Mouse (Mus musculus): ENCODE measurements at regions not wholly inside any gene's neighbourhood (a gene's known extent, or its start where the extent isn't known, plus 50 kb on each side); places are given as distances from the start of the nearest gene placed in this dataset.

DNA sequence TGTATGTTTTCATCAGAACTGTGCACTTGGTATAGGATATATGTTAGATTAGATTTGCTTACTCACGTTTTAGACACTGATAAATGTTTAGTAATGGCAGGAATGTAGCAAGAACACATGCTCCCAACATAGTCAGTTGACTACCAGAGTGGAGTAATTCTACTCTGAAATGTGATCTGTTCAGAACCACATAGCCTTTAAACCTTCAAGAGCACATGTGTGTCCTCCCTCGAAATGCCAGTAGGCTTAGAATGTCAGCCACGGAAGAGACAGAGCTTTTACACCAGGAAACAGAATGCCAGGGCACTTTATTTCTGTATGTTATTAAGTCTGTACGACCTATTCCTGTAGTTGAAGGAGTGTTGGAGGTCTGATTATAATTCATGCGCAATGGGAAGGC is 51.3 kb upstream of the Cd28 start:
- Histone ChIP-seq H3K4me2 (no peak overlapping the region), H3K4me3 (ENCODE audit: low read depth, low read length) (no peak overlapping the region), H3K27me3 (ENCODE audit: insufficient read depth, low read length) (no peaks in the 10 kb centered on the region), H3K9ac (no peak overlapping the region), H3K36me3 (ENCODE audit: insufficient read depth) (no peaks in the 10 kb centered on the region), H3K27ac (ENCODE audit: low read depth) (no peak overlapping the region), H3K9me3 (ENCODE audit: low read depth, low read length) (no peaks in the 10 kb centered on the region), H3K4me1 (ENCODE audit: insufficient read depth) (no peaks in the 10 kb centered on the region; the same call in 1 of the 2 replicates)
- 72% methylated on average over 5 of the region's 5 CpGs for WGBS
- ATAC-seq (ENCODE audit: insufficient read depth) (no peak), DNase-seq (no peak)
- no peak for TF ChIP-seq CTCF (IDR thresholded peaks at IDR 0.05; ENCODE audit: low read depth)

DNA sequence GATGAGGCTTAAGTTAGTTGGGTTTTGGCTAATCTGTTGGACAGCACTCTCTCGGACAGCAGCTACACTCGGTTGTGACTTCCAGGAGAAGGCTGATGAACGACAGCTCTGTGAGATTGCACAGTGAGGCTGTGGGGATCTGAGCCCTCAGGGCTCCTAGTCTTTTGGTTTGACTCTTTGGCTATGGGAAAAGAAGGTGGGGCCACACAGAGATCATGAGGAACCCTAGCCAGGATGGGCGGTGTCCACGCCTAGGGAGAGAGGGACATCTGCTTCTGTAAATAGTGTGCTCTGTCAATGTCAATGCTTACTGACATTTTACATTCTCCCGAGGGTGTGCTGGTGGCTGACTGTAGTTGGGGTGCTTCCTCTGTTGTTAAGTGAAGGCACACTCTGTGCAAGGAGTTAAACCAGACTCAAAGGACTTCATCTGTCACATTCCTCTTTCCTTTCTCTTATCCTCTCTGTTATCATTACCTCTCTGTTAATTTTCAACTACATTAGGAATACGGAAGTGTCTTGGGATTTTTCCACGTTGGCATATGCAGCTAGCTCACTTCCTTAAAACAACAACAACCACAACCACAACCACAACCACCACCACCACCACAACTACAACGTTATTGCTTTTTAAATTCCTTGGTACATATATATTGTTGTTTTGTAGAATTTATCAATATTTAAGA is 54.2 kb upstream of the Cd28 start:
- no peaks in the 10 kb centered on the region for H3K36me3 ChIP-seq (ENCODE audit: insufficient read depth)
- no peaks in the 10 kb centered on the region for H3K9me3 ChIP-seq (ENCODE audit: low read depth, low read length)
- no peaks in the 10 kb centered on the region for H3K27me3 ChIP-seq (ENCODE audit: insufficient read depth, low read length)
- H3K4me1 ChIP-seq (ENCODE audit: insufficient read depth), result no peaks in the 10 kb centered on the region; the same call in 1 of the 2 replicates
- no peak overlapping the region for H3K4me3 ChIP-seq (ENCODE audit: low read depth, low read length)
- ATAC-seq (ENCODE audit: insufficient read depth) (no peak), DNase-seq (no peak)
- no peak overlapping the region for H3K9ac ChIP-seq
- no peak for TF ChIP-seq CTCF (IDR thresholded peaks at IDR 0.05; ENCODE audit: low read depth)
- no peak overlapping the region for H3K4me2 ChIP-seq
- no peak overlapping the region for H3K27ac ChIP-seq (ENCODE audit: low read depth)
- WGBS, result 31% methylated on average over 9 of the region's 9 CpGs

DNA sequence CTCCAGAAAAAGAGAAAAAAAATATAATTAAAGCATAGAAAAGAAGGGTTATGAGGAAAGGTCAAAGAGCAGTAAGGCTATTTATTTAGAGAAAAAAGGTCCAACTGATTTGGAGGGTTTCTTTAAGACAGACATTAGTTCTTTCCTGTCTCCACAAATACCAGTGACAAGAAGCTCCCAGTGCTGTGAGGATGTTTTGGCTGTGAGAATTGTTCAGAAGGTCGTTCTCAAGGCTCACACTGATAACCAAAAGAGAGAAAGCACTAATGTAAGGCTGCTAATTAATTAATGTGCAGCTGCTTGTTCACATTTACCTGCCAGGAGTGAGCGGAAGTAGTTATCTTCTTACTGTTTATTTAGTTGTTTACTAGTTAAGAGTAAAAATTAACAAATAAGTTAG is 54.7 kb upstream of the Cd28 start:
- no peak for TF ChIP-seq CTCF (IDR thresholded peaks at IDR 0.05; ENCODE audit: low read depth)

DNA sequence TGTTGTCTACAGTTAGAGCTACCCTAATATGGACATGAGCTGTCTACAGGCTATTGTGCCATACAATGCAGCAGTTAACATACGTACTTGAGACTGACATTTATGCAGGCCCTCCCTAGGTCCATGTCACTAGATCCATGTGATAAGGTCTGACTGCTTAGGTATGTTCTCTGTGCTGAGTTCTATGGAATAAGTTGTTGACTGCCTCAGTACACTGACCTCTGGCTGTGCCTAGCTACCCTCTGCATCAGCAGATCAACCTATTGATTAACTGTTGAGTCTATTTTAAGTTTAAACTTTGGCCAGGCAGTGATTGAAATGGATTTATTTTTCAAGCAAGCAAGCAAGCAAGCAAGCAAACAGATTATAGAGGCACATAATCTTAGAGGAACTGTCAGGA is 57.0 kb upstream of the Cd28 start:
- Histone ChIP-seq H3K4me3 (ENCODE audit: low read depth, low read length) (no peak overlapping the region), H3K27me3 (ENCODE audit: insufficient read depth, low read length) (no peaks in the 10 kb centered on the region), H3K36me3 (ENCODE audit: insufficient read depth) (no peaks in the 10 kb centered on the region), H3K4me2 (no peak overlapping the region), H3K4me1 (ENCODE audit: insufficient read depth) (no peaks in the 10 kb centered on the region; the same call in 1 of the 2 replicates), H3K27ac (ENCODE audit: low read depth) (no peak overlapping the region), H3K9ac (no peak overlapping the region), H3K9me3 (ENCODE audit: low read depth, low read length) (no peaks in the 10 kb centered on the region)
- TF ChIP-seq CTCF (IDR thresholded peaks at IDR 0.05; ENCODE audit: low read depth), result no peak
- ATAC-seq (ENCODE audit: insufficient read depth) (no peak), DNase-seq (no peak)
- WGBS, result 85% methylated on average over 1 of the region's 1 CpGs

More for the DNA sequence above, 54.7 kb upstream of the Cd28 start:
- DNase-seq (no peak), ATAC-seq (ENCODE audit: insufficient read depth) (no peak)
- Histone ChIP-seq H3K4me3 (ENCODE audit: low read depth, low read length) (no peak overlapping the region), H3K27ac (ENCODE audit: low read depth) (no peak overlapping the region), H3K36me3 (ENCODE audit: insufficient read depth) (no peaks in the 10 kb centered on the region), H3K4me1 (ENCODE audit: insufficient read depth) (no peaks in the 10 kb centered on the region; the same call in 1 of the 2 replicates), H3K9ac (no peak overlapping the region), H3K4me2 (no peak overlapping the region), H3K27me3 (ENCODE audit: insufficient read depth, low read length) (no peaks in the 10 kb centered on the region), H3K9me3 (ENCODE audit: low read depth, low read length) (no peaks in the 10 kb centered on the region)
- WGBS, result 46% methylated on average over 2 of the region's 2 CpGs

DNA sequence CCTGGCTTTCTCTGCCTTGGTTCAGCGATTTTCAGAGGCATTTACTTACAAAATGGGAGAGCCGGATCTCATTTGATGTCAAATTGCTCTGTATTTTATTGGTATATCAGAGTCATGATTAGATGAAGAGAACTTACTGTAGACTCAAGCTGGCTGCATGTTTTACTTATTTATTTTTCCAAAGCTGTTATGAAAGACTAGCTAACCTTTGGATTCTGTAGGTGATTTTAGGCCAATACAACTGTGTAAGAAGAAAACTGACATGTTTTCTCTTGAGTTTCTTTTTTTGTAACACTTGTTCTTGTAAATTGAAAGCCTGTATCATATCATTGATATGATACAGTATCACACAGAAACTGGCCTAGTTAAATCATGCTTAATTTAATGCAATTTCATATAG is 57.6 kb upstream of the Cd28 start:
- H3K4me2 ChIP-seq, result no peak overlapping the region
- no peak overlapping the region for H3K27ac ChIP-seq (ENCODE audit: low read depth)
- H3K9me3 ChIP-seq (ENCODE audit: low read depth, low read length), result no peaks in the 10 kb centered on the region
- no peak overlapping the region for H3K4me3 ChIP-seq (ENCODE audit: low read depth, low read length)
- WGBS, result 66% methylated on average over 2 of the region's 2 CpGs
- DNase-seq, result no peak
- TF ChIP-seq CTCF (IDR thresholded peaks at IDR 0.05; ENCODE audit: low read depth), result no peak
- no peaks in the 10 kb centered on the region; the same call in 1 of the 2 replicates for H3K4me1 ChIP-seq (ENCODE audit: insufficient read depth)
- H3K36me3 ChIP-seq (ENCODE audit: insufficient read depth), result no peaks in the 10 kb centered on the region
- no peaks in the 10 kb centered on the region for H3K27me3 ChIP-seq (ENCODE audit: insufficient read depth, low read length)
- no peak overlapping the region for H3K9ac ChIP-seq
- ATAC-seq (ENCODE audit: insufficient read depth), result no peak

DNA sequence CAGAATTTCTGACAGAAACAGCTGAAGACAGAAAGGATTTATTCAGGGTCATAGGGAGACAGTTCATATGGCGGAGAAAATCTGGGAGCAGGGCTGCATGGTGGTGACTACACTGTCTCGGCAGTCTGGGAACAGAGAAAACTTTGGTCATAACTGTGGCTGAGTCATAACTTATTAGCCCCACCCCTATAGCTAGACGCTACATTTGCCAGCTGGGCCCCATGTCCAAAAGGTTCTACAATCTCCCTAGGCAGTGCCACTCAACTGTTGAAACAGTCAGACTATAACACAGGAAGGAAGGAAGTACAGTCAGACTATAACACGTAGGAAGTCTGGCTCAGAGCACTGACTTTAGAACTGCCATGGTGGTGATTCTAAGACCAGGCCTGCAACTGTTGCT is 58.2 kb upstream of the Cd28 start:
- DNase-seq, result no peak

DNA sequence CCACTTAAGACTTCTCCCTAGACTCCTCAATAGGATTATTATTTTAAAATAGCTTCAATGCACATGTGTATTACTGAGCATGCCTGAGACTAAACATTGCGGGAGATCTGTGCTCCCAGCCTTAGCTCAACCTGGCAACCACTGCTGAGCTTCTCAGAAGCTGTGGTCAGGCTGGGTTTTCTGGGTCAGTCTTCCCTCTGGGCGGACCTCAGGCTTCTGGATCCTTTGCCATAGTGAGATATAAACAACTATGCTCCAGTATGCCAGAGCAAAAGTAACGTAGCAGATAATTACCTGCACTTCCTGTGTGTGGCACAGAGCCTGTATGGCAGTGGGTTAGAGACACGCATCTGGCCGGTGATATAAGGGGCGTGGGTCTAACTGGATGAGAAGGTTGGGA is 59.1 kb upstream of the Cd28 start:
- no peaks in the 10 kb centered on the region for H3K36me3 ChIP-seq (ENCODE audit: insufficient read depth)
- H3K9ac ChIP-seq, result no peak overlapping the region
- H3K9me3 ChIP-seq (ENCODE audit: low read depth, low read length), result no peaks in the 10 kb centered on the region
- WGBS, result 57% methylated on average over 6 of the region's 6 CpGs
- no peak overlapping the region for H3K27ac ChIP-seq (ENCODE audit: low read depth)
- no peak overlapping the region for H3K4me2 ChIP-seq
- no peak for ATAC-seq (ENCODE audit: insufficient read depth)
- no peak overlapping the region for H3K4me3 ChIP-seq (ENCODE audit: low read depth, low read length)
- no peaks in the 10 kb centered on the region for H3K27me3 ChIP-seq (ENCODE audit: insufficient read depth, low read length)
- no peak for TF ChIP-seq CTCF (IDR thresholded peaks at IDR 0.05; ENCODE audit: low read depth)
- H3K4me1 ChIP-seq (ENCODE audit: insufficient read depth), result no peaks in the 10 kb centered on the region; the same call in 1 of the 2 replicates
- DNase-seq, result no peak

More for the DNA sequence above, 58.2 kb upstream of the Cd28 start:
- ATAC-seq (ENCODE audit: insufficient read depth), result no peak
- WGBS, result 71% methylated on average over 4 of the region's 4 CpGs
- no peak overlapping the region for H3K4me2 ChIP-seq
- H3K36me3 ChIP-seq (ENCODE audit: insufficient read depth), result no peaks in the 10 kb centered on the region
- H3K4me3 ChIP-seq (ENCODE audit: low read depth, low read length), result no peak overlapping the region
- TF ChIP-seq CTCF (IDR thresholded peaks at IDR 0.05; ENCODE audit: low read depth), result no peak
- H3K27me3 ChIP-seq (ENCODE audit: insufficient read depth, low read length), result no peaks in the 10 kb centered on the region
- no peak overlapping the region for H3K9ac ChIP-seq
- H3K4me1 ChIP-seq (ENCODE audit: insufficient read depth), result no peaks in the 10 kb centered on the region; the same call in 1 of the 2 replicates
- no peak overlapping the region for H3K27ac ChIP-seq (ENCODE audit: low read depth)
- no peaks in the 10 kb centered on the region for H3K9me3 ChIP-seq (ENCODE audit: low read depth, low read length)
